Mouse (Mus musculus) brain, embryonic 14.5 days (tissue): ENCODE results near the gene Ghsr. TPM values are rescaled to one million over a fixed set of nuclear protein-coding genes. Genes with fewer than 3 reads are reported as not detected.

Source experiments
- DNase-seq: peaks from one replicate; pipeline ENCODE4 v3.0.0-alpha.2; 2011; ENCODE audit warnings: low read depth
- CTCF ChIP-seq: fragments of 200-500 bp; IDR thresholded peaks from 2 replicates; pipeline ENCODE4 v1.5.1; 2012; ENCODE audit warnings: inconsistent platforms, mild to moderate bottlenecking, moderate library complexity, borderline replicate concordance; ENCODE audit not compliant: insufficient read depth, insufficient read length; ENCODE audit errors: extremely low read depth
- POLR2A ChIP-seq: fragments of 200-500 bp; IDR thresholded peaks from 2 replicates; pipeline ENCODE4 v1.6.1; 2012; ENCODE audit warnings: mild to moderate bottlenecking, inconsistent platforms, borderline replicate concordance; ENCODE audit not compliant: poor library complexity, insufficient read depth, insufficient read length, severe bottlenecking; ENCODE audit errors: extremely low read depth
- polyA plus RNA-seq: library from polyadenylated mRNA; depleted of rRNA; stranded (reverse); fragments of >200 nt; gene quantifications from 2 replicates; pipeline ENCODE4 v1.2.3, GENCODE M21; 2012; rRNA removed

Gene Ghsr
- polyA plus RNA-seq = 0.10 and 0.30 TPM in 2 replicates

DNA sequence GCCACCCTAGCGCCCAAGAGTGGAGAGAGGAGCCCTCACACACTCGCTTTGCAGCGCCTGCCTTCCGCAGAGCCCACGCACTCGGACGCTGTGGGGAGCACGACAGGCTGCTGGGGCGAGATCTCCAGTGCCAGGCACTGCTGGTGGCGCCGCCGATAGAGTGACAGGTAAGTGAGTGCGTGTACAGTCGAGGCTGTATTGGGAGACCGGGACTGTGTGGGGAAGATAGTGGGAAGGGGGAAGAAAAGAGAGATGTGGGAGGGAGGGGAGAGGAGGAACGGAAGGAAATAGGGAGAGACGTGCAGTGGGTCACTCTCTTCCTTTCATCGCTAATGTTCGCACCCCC is at the start of gene Ghsr:
Gene Ghsr, plus strand, starts transcription at position 76 of the 346 bp plus-strand sequence.
- peak; percentile 38 for DNase-seq
- no peak for TF ChIP-seq POLR2A

DNA sequence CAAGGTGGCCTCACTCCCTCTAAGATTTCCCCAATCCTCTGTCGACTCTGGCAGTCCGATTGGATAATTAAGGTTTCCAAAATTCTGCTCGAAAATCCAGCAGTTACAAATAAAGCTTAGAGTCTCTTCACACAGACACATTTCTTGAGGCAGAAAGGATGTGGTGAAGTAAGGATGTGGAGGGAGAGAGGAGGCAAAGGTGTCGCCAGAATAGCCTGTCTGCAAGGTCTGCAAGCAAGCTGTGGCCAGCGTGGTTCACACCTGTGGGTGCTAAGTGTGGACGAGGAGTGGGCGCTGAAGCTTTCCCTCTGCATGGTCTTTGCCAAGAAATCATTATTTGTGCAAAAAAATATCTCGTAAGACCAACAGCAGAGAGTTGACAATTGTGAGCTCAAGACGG is 48.6 kb upstream of the Ghsr start:
- no peak for TF ChIP-seq POLR2A
- no peak for DNase-seq

DNA sequence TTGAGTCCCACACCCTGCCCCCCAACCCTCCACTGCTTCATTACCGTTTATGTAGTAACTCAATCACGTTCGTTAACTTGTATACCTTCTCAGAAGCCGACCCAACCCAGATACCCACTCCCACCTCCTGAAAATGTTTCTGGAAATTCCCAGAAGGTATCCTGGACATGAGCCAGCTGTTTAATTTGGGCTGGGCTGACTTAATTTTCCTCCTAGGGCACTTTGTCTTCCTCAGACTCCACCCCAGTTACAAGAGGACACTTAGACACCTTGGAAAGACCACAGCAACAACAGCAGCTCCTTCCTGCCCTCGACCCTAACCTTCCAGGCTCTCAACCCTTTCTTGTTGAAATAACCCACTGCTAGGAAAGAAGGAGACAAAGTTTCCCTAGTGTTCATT is 47.6 kb upstream of the Ghsr start:
- TF ChIP-seq CTCF (no peak), POLR2A (no peak)
- DNase-seq = no peak

DNA sequence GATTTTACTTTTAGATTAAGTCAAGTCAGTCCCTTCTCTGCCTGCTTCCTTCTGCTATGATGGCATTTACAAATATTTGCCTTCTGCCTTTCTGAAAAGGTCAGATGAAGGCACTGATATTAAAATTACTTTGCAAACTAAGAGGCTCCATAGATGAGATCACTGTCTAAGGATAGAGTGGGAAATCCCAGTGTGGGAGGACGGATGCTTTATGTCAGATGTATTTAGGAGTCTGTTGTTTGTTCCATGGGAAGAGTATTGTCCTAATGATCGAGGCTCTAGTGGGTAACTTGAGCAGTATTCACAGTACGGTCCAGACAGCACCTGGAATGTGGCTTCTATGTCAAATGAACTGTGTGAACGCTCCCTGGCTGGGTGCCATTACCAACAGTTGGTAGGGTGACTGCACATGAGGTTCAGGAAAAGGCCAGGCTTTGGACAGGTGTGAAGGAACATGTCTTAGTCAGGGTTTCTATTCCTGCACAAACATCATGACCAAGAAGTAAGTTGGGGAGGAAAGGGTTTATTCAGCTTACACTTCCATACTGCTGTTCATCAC is 44.4 kb upstream of the Ghsr start:
- DNase-seq = no peak
- TF ChIP-seq CTCF (no peak), POLR2A (no peak)

DNA sequence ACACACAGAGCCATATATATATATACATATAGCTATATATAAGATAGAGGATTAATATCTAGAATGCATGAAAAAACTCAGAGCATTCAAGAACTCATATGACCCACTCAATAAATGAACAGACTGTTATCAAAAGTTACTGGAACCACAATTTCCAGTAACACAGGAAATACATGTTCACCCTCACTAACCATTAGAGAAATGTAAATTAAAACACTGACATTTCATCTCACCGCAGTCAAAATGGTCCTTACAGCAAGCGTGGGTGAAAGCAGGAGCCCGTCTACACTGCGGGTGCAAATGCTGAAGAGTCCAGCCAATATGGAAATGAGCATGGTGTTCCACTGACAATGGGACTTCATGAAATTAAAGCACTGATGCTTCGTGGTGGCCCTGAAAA is 40.4 kb upstream of the Ghsr start:
- DNase-seq = no peak
- TF ChIP-seq POLR2A (no peak), CTCF (no peak)

DNA sequence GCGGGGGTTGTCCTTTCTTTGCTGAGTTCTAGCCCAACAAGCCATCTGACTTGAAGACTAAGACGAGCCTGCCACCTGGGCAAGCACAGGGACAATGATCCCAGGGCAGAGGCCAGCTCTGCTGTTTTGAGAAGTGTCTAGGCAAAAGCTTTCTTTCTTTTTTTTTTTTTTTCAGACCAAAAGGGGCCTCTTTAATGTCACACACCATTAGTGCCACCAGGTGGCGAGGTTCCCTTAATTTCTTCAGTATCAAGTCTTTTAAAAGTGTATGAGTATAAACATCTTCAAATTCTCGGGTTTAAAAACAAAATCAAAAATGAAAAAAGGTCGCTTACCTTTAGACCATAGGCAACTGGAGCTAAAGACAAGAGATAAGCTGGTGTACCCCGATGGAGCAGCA is 32.7 kb upstream of the Ghsr start:
- TF ChIP-seq CTCF (peak; percentile 18; the same call in 1 of the 2 replicates), POLR2A (no peak)
- DNase-seq = peak; percentile 74

DNA sequence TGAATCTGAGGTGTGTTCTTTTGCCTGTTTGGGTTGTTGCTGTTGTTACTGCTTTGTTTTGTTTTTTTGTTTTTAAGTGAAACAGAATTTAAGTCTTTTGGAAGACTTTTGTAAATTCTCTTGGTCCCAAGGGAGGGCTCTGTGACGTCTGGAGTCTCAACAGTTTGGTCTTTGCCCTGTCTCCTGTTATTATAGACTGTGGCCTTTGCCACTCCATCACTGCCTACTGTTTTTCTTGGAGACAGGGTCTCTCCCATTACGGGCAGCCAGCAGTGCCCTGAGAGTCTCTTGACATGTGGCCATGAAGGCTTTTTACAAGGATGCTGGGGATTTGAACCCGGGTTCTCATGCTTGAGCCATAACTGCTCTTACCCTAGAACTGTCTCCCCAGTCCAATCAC is 32.3 kb upstream of the Ghsr start:
- DNase-seq = no peak
- TF ChIP-seq POLR2A (no peak), CTCF (no peak)

DNA sequence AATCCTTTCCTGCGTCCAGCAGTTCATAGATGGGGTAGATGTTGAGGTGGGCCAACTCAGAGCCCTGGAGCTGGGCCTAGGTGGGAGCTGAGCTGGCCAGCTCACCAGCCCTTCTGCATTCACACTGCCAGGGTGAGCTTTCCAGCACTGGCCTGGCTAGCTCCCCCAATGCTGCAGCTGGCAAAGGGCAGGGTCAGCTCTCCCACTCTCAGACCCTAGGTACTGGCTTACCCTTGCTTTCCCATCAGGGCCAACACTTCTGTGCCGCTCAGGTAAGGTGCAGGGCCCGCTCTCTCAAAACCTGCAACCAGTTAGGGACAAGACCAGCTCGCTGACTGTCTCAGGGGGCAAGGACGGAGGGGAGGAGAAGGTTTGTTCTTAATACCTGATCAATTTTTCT is 30.4 kb upstream of the Ghsr start:
- DNase-seq = no peak

DNA sequence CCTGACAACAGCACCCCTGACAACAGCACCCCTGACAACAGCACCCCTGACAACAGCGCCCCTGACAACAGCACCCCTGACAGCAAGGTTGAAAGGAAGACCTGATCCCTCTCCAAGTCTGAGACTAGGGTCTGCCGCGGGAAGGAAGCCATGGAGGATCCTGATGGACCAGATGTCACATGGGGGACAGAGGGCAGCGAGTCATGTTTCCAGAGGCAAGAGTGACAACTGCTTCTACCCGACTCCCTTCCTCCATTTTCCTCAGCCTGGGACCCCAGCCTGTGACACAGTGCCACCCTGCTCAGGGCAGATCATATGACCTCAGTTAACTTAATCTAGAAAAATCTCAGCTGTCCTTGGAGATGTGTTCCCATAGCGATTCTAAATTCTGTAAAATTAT is 28.7 kb upstream of the Ghsr start:
- DNase-seq = no peak
- TF ChIP-seq POLR2A (no peak), CTCF (no peak)

More for the DNA sequence above, 30.4 kb upstream of the Ghsr start:
- no peak for TF ChIP-seq POLR2A
- no peak for TF ChIP-seq CTCF

DNA sequence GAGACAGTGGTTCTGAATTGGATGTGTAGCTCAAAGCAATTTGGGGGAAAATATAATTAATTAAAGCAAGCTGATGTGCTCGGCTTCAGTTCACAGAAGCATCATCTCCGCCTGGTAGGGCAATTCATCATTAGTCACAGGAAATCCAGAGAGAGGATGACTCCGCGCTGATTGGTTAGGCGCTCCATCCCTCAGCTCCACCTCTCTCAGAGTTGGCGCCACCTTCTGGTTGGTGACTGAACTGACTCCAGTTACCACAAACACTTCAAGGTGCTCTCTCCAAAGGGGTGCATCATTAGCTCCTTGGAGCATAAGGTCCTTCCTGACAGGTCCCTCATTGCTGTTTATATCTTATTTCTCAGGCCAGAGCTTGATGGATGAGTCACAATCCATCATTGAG is 25.6 kb upstream of the Ghsr start:
- DNase-seq = no peak
- TF ChIP-seq CTCF (peak; percentile 47; the same call in 1 of the 2 replicates), POLR2A (no peak)

DNA sequence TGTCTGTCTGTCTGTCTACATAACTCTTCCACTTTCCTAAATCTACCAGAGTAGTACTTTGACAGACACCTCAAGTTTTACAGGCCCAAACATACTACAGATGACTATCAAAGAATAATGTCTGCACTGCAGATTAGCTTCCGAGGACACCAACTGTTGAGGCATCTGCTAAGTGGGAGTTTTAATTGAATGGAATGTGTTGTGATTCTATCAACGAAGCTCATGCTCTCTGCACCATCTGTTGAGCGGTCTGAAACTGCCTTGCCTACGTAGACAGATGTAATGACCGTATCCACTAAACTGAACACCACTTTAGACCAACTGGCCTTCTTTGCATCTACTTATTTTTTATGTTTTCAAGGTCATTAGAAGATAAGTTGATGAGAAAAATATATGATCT is 22.7 kb upstream of the Ghsr start:
- peak; percentile 55 for DNase-seq
- no peak for TF ChIP-seq CTCF
- no peak for TF ChIP-seq POLR2A

DNA sequence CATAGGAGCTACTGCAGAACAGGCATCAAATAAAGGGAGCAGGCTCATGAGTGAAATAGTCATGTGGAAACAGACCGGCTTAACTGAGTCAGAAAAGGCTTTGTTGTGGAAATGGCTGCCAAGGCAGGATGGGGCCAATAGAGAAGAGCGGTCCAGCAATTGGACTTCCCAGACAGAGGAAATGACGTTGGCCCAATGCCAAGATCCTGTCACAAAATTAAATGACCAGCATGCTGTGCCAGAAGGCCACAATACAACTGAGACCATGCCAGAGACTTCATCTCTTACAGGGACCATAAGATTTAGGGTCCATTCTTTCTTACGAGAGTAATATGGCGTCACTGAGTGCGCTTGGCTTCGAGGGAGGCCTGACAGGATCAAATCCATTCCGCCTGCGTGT is 20.0 kb upstream of the Ghsr start:
- TF ChIP-seq CTCF (no peak), POLR2A (no peak)
- peak; percentile 87 for DNase-seq
